Mouse (Mus musculus): ENCODE data around the gene Bhlha9. TPM values are rescaled to one million over a fixed set of nuclear protein-coding genes. Genes with fewer than 3 reads are reported as not detected.

The Bhlha9 gene
- polyA plus RNA-seq, 1 experiment, result not detected

- TF ChIP-seq MYOG (IDR thresholded peaks at IDR 0.05; ENCODE audit: control insufficient read depth in 1 of 3, insufficient read depth in 1 of 3, insufficient read length in 2 of 3, low read depth in 2 of 3), result no peak
- TF ChIP-seq REST (IDR thresholded peaks at IDR 0.05; ENCODE audit: insufficient read depth, insufficient read length), result no peak
- TF ChIP-seq MYOD1 (IDR thresholded peaks at IDR 0.05; ENCODE audit: control insufficient read depth in 1 of 3, insufficient read length in 2 of 3, low read depth in 2 of 3), result no peak
- no peak for TF ChIP-seq USF1 (IDR thresholded peaks at IDR 0.05; ENCODE audit: low read depth)
- Histone ChIP-seq H3K79me2 (ENCODE audit: control insufficient read depth, insufficient read depth) (no peaks in the 10 kb centered on the region), H3K36me3 (ENCODE audit: control insufficient read depth, insufficient read depth) (no peaks in the 10 kb centered on the region), H3ac (ENCODE audit: control insufficient read depth, insufficient read length) (no peak overlapping the region), H3K4me2 (ENCODE audit: low read depth) (no peak overlapping the region), H3K4me3 (no peak overlapping the region), H3K27me3 (ENCODE audit: control insufficient read depth, insufficient read depth, insufficient read length) (no peaks in the 10 kb centered on the region)
Observed at GRCm38 (mm10) chr11:76640231-76640630, 32.0 kb upstream of the Bhlha9 start.

GRCm38 (mm10) chr11:76644257-76644656 is 28.0 kb upstream of the Bhlha9 start:
- no peaks in the 10 kb centered on the region for H3K36me3 ChIP-seq (ENCODE audit: control insufficient read depth, insufficient read depth)
- TF ChIP-seq E2F4 (IDR thresholded peaks at IDR 0.05; ENCODE audit: insufficient read depth) (no peak), MYOD1 (IDR thresholded peaks at IDR 0.05; ENCODE audit: control insufficient read depth in 1 of 3, insufficient read length in 2 of 3, low read depth in 2 of 3) (no peak)
- no peaks in the 10 kb centered on the region for H3K27me3 ChIP-seq (ENCODE audit: control insufficient read depth, insufficient read depth, insufficient read length)
- H3K79me2 ChIP-seq (ENCODE audit: control insufficient read depth, insufficient read depth), result no peaks in the 10 kb centered on the region
- no peak overlapping the region for H3K4me2 ChIP-seq (ENCODE audit: low read depth)
- H3ac ChIP-seq (ENCODE audit: control insufficient read depth, insufficient read length), result no peak overlapping the region
- H3K4me3 ChIP-seq, result no peak overlapping the region

- Histone ChIP-seq H3K4me3 (no peak overlapping the region), H3K4me2 (ENCODE audit: low read depth) (no peak overlapping the region), H3K36me3 (ENCODE audit: control insufficient read depth, insufficient read depth) (no peaks in the 10 kb centered on the region), H3ac (ENCODE audit: control insufficient read depth, insufficient read length) (no peak overlapping the region), H3K27me3 (ENCODE audit: control insufficient read depth, insufficient read depth, insufficient read length) (no peaks in the 10 kb centered on the region), H3K79me2 (ENCODE audit: control insufficient read depth, insufficient read depth) (no peaks in the 10 kb centered on the region)
- TF ChIP-seq E2F4 (IDR thresholded peaks at IDR 0.05; ENCODE audit: insufficient read depth) (no peak), MYOG (IDR thresholded peaks at IDR 0.05; ENCODE audit: control insufficient read depth in 1 of 3, insufficient read depth in 1 of 3, insufficient read length in 2 of 3, low read depth in 2 of 3) (no peak), POLR2AphosphoS2 (IDR thresholded peaks at IDR 0.05; ENCODE audit: insufficient read length, low read depth) (no peak), REST (IDR thresholded peaks at IDR 0.05; ENCODE audit: insufficient read depth, insufficient read length) (no peak), CEBPB (IDR thresholded peaks at IDR 0.05; ENCODE audit: insufficient read depth, poor library complexity, severe bottlenecking) (no peak), TCF12 (IDR thresholded peaks at IDR 0.05; ENCODE audit: insufficient read depth, poor library complexity, severe bottlenecking) (no peak), MYOD1 (IDR thresholded peaks at IDR 0.05; ENCODE audit: control insufficient read depth in 1 of 3, insufficient read length in 2 of 3, low read depth in 2 of 3) (no peak), USF1 (IDR thresholded peaks at IDR 0.05; ENCODE audit: low read depth) (no peak), MAX (IDR thresholded peaks at IDR 0.05; ENCODE audit: low read depth) (no peak), TCF3 (IDR thresholded peaks at IDR 0.05; ENCODE audit: insufficient read length, low read depth) (no peak), POLR2A (IDR thresholded peaks at IDR 0.05; ENCODE audit: insufficient read length, low read depth) (no peak), SRF (IDR thresholded peaks at IDR 0.05; ENCODE audit: control insufficient read depth, insufficient read length, low read depth) (no peak)
Observed at GRCm38 (mm10) chr11:76645036-76645435, 27.2 kb upstream of the Bhlha9 start.

- H3K4me3 ChIP-seq, result no peak overlapping the region
- peak overlapping the region; percentile 70 for H3K4me2 ChIP-seq (ENCODE audit: low read depth)
- no peaks in the 10 kb centered on the region for H3K36me3 ChIP-seq (ENCODE audit: control insufficient read depth, insufficient read depth)
- H3K27me3 ChIP-seq (ENCODE audit: control insufficient read depth, insufficient read depth, insufficient read length), result no peaks in the 10 kb centered on the region
- TF ChIP-seq REST (IDR thresholded peaks at IDR 0.05; ENCODE audit: insufficient read depth, insufficient read length) (peak; percentile 75), E2F4 (IDR thresholded peaks at IDR 0.05; ENCODE audit: insufficient read depth) (no peak), MAX (IDR thresholded peaks at IDR 0.05; ENCODE audit: low read depth) (no peak), MYOD1 (IDR thresholded peaks at IDR 0.05; ENCODE audit: control insufficient read depth in 1 of 3, insufficient read length in 2 of 3, low read depth in 2 of 3) (peak in 1 of 3 experiments; percentile 17), POLR2A (IDR thresholded peaks at IDR 0.05; ENCODE audit: insufficient read length, low read depth) (no peak), TCF12 (IDR thresholded peaks at IDR 0.05; ENCODE audit: insufficient read depth, poor library complexity, severe bottlenecking) (no peak), MYOG (IDR thresholded peaks at IDR 0.05; ENCODE audit: control insufficient read depth in 1 of 3, insufficient read depth in 1 of 3, insufficient read length in 2 of 3, low read depth in 2 of 3) (peak in 1 of 3 experiments; percentile 14), TCF3 (IDR thresholded peaks at IDR 0.05; ENCODE audit: insufficient read length, low read depth) (no peak), USF1 (IDR thresholded peaks at IDR 0.05; ENCODE audit: low read depth) (no peak), CEBPB (IDR thresholded peaks at IDR 0.05; ENCODE audit: insufficient read depth, poor library complexity, severe bottlenecking) (no peak), POLR2AphosphoS2 (IDR thresholded peaks at IDR 0.05; ENCODE audit: insufficient read length, low read depth) (no peak), SRF (IDR thresholded peaks at IDR 0.05; ENCODE audit: control insufficient read depth, insufficient read length, low read depth) (no peak)
- H3ac ChIP-seq (ENCODE audit: control insufficient read depth, insufficient read length), result no peak overlapping the region
- H3K79me2 ChIP-seq (ENCODE audit: control insufficient read depth, insufficient read depth), result no peaks in the 10 kb centered on the region
Observed at GRCm38 (mm10) chr11:76645955-76646354, 26.3 kb upstream of the Bhlha9 start.

GRCm38 (mm10) chr11:76647062-76647461 is 25.2 kb upstream of the Bhlha9 start:
- Histone ChIP-seq H3ac (ENCODE audit: control insufficient read depth, insufficient read length) (no peak overlapping the region), H3K36me3 (ENCODE audit: control insufficient read depth, insufficient read depth) (no peaks in the 10 kb centered on the region), H3K79me2 (ENCODE audit: control insufficient read depth, insufficient read depth) (no peaks in the 10 kb centered on the region), H3K27me3 (ENCODE audit: control insufficient read depth, insufficient read depth, insufficient read length) (no peaks in the 10 kb centered on the region), H3K4me2 (ENCODE audit: low read depth) (peak overlapping the region; percentile 89), H3K4me3 (peak overlapping the region; percentile 12)
- no peak for TF ChIP-seq USF1 (IDR thresholded peaks at IDR 0.05; ENCODE audit: low read depth)
- TF ChIP-seq MAX (IDR thresholded peaks at IDR 0.05; ENCODE audit: low read depth), result no peak
